Mouse (Mus musculus) neutrophil, adult 83 days (primary cell): Measurements from ENCODE around the gene Gm8271. TPM values are rescaled to one million over a fixed set of nuclear protein-coding genes. Genes with fewer than 3 reads are reported as not detected.

Source experiments
- total RNA-seq, 2 experiments: library from RNA; stranded (reverse); gene quantifications; one replicate each; pipeline ENCODE4 v1.2.4; 2023

Gene Gm8271
- total RNA-seq: not detected

DNA sequence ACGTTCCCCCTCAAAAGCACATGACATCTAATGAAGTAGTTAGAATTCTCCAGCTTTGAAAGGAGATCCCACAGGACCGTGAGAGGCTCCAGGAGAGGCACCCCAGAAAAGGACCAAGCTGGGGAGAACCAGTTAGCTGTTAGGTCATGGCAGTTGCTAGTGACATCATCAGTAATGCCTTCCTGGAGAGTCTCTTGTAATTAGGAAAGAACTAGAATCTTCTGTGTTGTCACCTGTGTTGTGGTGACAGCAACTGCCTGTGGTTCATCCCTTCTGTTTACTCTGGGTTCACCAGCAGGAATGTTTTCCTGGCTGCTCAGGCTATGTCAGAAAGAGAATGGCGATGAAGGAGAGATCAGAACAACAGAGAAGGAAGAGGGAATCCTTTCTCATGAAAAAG, at the start of gene Gm8271:
Gene Gm8271, plus strand, starts transcription at position 301 of the 400 bp plus-strand sequence.

DNA sequence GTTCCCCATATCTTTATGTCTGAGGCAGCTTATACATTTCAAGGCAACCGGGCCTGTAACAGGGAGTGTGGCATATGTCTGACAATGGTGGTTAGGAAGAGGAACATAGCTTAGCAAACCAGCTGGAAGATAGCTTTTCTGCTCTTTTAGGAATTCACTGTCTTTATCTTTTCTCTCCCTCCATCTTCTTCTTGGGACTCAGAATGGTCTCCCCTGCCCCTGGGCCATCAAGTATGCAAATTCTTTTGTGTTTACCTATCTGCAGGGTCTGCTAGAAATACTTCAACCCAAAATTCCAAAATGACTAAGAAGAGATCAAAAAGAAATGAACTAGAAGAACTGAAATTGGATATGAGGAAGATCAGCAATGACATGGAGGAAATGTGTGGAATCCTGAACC, 21.4 kb upstream of the Gm8271 start, which contains the start of gene Gm3317:
Gene Gm3317, plus strand, starts transcription at position 301 of the 400 bp plus-strand sequence.

Other genes with a start within 250 kb of the Gm8271 start
- gene Gm8297, start 201.9 kb upstream of the Gm8271 start, total RNA-seq: not detected
- gene Gm3298, start 169.9 kb upstream of the Gm8271 start, total RNA-seq: not detected
- not detected for gene 4930555G01Rik, start 135.2 kb upstream of the Gm8271 start, total RNA-seq
- not detected for gene Gm8281, start 114.8 kb upstream of the Gm8271 start, total RNA-seq
- not detected for gene Gm8279, start 54.3 kb upstream of the Gm8271 start, total RNA-seq
- not detected for gene Gm3317, start 21.3 kb upstream of the Gm8271 start, total RNA-seq
- gene Gm3526, start 74.8 kb downstream of the Gm8271 start, total RNA-seq: not detected
- gene Gm3542, start 149.1 kb downstream of the Gm8271 start, total RNA-seq: not detected
- not detected for gene Gm3500, start 203.3 kb downstream of the Gm8271 start, total RNA-seq